Mouse (Mus musculus): ENCODE results near the gene Rbm15b. TPM values are rescaled to one million over a fixed set of nuclear protein-coding genes. Genes with fewer than 3 reads are reported as not detected.

The Rbm15b gene
- polyA plus RNA-seq, 1 experiment = 11.8 TPM

DNA sequence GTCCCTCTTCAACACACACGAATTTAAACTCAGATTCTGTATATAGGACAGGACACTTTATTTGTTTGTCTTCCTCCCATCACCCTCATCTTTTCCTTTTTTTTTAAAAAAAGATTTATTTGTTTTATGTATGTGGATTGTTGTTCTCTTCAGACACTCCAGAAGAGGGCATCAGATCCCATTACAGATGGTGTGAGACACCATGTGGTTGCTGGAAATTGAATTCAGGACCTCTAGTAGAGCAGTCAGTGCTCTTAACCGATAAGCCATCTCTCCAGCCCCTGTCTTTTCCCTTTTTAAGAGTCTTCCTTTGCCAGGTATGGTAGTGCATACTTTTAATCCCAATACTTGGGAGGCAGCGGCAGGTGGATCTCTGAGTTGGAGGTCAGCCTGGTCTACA is 30.6 kb downstream of the Rbm15b start:
- H3K4me1 ChIP-seq (ENCODE audit: control insufficient read depth, insufficient read depth, insufficient read length, low read length) = no peaks in the 10 kb centered on the region

DNA sequence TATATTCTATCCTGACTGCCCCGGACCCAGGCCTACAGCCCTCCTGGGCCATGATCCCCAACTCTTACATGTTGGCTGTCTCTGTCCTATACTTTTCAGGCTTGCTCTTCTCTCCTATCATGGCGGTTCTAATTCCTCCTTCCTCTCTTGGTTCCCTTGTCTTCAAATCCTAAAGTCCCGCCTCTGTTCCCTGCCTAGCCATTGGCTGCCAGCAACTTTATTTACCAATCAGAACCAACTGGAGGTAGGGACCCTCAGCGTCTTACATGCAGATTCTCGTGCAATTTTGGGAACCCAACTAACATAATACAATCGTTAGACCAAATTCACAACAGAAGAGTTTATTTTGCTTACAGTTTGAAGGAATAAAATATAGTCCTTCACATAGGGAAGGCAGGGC is 44.4 kb downstream of the Rbm15b start:
- H3K27ac ChIP-seq (replicated peaks; ENCODE audit: low read depth, low read length) = no peak overlapping the region
- no peak overlapping the region for H3K4me3 ChIP-seq (ENCODE audit: insufficient read depth, low read depth, low read length)
- H3K4me1 ChIP-seq (ENCODE audit: control insufficient read depth, insufficient read depth, insufficient read length, low read length) = no peaks in the 10 kb centered on the region

More for the DNA sequence above, 30.6 kb downstream of the Rbm15b start:
- Histone ChIP-seq H3K4me3 (ENCODE audit: insufficient read depth, low read depth, low read length) (no peak overlapping the region), H3K27ac (replicated peaks; ENCODE audit: low read depth, low read length) (no peak overlapping the region)

DNA sequence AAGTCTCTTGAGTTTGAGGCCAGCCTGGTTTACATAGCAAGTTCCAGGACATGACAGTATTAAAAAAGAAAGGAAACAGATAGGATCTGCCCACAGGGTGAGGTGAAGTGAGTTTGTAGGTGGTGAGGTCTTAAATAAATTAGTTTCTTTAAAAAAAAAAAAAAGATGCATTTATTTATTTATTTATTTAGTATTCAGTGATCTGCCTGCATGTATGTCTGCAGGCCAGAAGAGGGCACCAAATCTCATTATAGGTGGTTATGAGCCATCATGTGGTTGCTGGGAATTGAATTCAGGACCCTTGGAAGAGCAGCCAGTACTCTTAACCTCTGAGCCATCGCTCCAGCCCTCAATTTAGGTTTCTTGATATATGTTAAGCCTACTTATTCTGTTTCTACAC is 46.7 kb downstream of the Rbm15b start:
- no peak overlapping the region for H3K4me3 ChIP-seq (ENCODE audit: insufficient read depth, low read depth, low read length)
- H3K27ac ChIP-seq (replicated peaks; ENCODE audit: low read depth, low read length) = no peak overlapping the region
- H3K4me1 ChIP-seq (ENCODE audit: control insufficient read depth, insufficient read depth, insufficient read length, low read length) = no peaks in the 10 kb centered on the region

Other genes with a start within 250 kb of the Rbm15b start
- not detected in 2 replicates for gene Grm2, start 231.3 kb downstream of the Rbm15b start, polyA plus RNA-seq (2012; ENCODE audit: insufficient read depth, insufficient read length, missing spikeins)
- gene Tex264, start 201.5 kb downstream of the Rbm15b start, polyA plus RNA-seq (2012; ENCODE audit: insufficient read depth, insufficient read length, missing spikeins) = 61.1 and 85.1 TPM in 2 replicates
- 4.6 and 7.1 TPM in 2 replicates for gene Rad54l2, start 98.2 kb downstream of the Rbm15b start, polyA plus RNA-seq (2012; ENCODE audit: insufficient read depth, insufficient read length, missing spikeins)
- gene Dcaf1, start 65.6 kb downstream of the Rbm15b start, polyA plus RNA-seq (2012; ENCODE audit: insufficient read depth, insufficient read length, missing spikeins) = 16.1 and 17.6 TPM in 2 replicates
- 75.3 and 92.4 TPM in 2 replicates for gene Manf, start 4.6 kb upstream of the Rbm15b start, polyA plus RNA-seq (2012; ENCODE audit: insufficient read depth, insufficient read length, missing spikeins)

Measured in brown adipose tissue, adult 24 weeks (tissue).